Mouse (Mus musculus): ENCODE measurements around the gene Slc16a3. TPM values are rescaled to one million over a fixed set of nuclear protein-coding genes. Genes with fewer than 3 reads are reported as not detected.

Slc16a3 gene
- total RNA-seq (2021): 10.6 and 14.0 TPM in 2 replicates
- long read RNA-seq, experiment 1, full-length matches to known transcripts: 9 of 11 reads
- long read RNA-seq, experiment 1, partial matches to known transcripts: 0 of 11 reads
- long read RNA-seq, experiment 1, other reads (novel, unspliced or antisense): 2 of 11 reads
- long read RNA-seq, experiment 2, full-length matches to known transcripts: 27 of 31 reads
- long read RNA-seq, experiment 2, partial matches to known transcripts: 1 of 31 reads
- long read RNA-seq, experiment 2, other reads (novel, unspliced or antisense): 3 of 31 reads

DNA sequence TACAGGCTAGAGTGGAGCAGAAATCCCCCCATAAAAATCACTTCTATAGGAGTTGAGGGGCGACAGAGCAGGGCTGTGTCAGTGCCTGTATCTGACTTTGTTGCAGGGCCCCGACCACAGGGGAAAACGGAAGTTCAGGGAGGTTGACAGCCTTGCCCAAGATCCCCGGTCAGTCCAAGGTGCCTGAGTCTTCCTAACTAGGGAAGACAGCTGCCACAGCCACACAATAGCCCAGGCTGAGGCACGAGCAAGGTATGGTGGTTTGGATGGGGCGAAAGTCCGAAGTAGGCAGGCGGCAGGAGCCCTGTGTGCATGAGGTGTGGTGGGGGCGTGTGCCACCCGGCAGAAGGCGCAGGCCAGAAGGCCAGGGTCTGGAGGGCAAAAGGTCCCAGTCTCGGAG is at the start of gene Slc16a3:
Gene Slc16a3, plus strand, starts transcription at position 153 of the 400 bp plus-strand sequence.
- no peak for DNase-seq

DNA sequence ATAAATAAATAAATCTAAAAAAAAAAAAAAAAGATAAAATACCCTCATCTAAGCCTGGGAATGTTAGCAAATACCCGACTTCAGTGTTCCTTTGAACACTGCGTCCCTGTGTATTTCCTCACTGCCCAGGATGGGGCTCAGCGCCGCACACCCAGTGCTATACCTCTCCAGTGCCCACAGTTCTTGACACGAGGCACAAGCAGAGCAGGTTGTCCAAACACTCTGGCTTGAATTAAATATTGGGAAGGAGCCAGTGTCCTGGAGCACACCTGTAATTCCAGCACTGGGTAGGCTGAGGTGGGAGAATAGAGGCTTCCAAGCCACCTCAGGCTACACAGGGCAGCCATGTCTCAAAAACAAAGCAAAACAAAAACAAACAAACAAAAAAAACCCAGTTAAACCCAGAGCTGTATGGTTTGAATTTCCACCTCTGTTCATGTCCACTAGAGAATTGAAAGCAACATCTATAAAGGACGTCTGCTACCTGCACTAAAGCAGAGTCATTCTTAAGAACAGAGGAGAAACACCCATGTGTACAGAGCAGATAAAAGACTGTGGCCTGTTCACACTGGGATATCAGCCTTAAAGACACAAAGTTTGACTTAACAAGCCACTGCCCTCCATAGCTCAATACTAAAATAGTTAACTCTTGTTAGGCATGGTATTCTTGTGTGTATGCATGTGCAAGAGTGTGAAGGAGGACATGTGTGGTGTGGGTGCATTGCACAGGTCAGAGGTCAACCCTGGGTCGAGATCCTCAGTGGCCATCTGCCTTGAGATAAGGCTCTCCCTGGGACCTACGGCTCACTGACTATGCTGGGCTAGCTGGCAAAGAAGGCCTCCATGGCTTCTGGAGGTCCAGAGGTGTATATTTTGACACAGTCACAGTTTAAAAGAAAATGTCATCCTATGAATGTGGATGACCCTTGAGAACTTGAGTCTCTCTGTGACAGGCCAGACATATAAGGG is 47.7 kb upstream of the Slc16a3 start:
- no peak for DNase-seq

DNA sequence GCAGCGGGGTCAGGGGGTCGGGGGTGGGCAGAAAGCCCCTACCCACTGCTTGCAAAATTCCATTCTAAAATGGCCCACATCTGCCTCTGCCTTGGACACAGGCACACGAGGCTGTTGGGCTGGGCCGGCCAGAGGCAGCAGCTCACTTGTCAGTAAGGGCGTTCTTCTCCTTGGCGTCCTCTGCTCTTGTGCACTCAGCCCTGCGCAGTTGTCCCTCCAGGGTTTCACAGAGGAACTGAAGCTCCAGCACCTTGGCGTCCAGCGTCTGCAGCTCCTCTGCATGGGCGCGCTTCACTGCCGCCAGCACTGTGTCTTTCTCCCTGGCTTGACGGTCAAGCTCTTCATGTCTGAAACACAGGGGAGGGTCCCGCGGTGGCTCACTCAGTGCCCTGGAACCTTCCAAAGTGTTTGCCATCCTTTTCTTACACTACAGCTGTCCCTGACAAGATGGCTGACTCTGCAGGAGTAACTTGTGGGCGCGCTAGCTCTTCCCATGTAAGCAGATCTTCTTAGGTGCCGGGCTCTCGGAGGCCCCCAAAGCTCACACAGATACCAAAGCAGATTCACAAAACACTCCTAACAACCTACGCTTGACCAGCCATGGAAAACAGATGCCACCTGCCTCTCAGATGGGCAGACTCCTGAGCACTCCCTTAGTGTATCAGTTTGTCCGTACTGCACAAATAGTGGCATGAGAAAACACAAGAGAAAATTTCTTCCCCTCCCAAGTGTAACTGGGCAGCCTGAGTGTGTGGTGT is 46.4 kb upstream of the Slc16a3 start:
- peak; percentile 27 for DNase-seq

DNA sequence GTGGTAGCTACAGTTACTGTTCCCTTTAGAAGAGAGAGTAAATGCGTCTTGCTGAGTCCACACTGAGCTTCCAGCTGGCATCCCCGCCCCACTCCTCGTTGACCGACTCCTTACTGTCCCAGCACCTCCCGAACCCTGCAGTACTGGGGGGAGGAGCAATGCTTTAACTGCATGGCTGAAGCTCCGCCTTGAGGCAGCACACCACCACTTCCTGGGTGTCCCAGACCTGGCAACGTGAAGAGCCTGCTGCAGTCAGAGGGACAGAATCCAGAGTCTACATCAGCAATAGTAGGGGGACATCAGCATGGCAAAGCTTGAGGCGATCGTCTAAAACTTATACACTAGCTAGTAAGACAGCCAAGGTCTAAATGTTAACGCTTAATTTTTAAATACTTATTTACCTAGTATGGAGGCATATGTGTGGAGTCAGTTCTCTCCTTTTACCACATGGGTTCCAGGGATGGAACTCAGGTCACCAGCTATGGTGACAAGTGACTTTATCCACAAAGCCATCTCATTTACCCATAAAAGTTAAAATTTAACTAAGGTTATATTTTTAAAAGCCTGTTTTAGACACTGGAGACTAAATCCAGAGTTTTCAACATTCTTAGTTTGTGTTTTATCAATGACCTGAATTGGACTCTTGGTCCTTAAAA is 45.7 kb upstream of the Slc16a3 start:
- peak; percentile 54 for DNase-seq

DNA sequence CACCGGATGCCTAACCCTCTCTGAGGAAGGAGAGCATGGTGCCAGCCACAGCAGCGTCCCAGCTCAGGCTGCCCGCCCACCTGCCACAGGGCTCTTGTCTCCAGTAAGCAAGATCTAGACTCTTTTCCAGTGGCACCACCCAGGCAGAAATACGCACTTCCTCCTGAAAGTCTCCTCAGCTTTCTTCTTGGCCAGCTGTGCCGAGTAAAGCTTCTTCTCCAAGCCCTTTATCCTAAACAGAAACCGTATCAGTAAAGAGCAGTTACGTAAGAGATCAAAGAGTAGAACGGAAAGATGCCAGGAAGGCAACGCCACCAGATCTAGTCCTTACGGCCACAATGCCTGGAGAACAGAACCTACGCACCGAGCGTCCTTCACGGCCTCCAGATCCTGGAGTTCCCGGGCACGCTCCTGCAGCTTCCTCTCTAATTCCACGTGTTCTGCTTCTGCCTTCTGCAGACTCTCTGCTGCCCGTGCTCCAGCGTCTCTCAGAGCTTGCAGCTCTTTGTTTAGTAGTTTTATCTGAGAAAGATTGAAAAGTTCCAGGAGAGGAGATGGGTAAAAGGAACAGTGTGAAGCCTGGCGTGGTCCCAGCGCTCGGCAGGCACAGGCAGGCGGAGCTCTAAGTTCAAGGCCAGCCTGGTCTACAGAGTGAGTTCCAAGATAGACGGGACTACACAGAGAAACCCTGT is 45.0 kb upstream of the Slc16a3 start:
- DNase-seq: peak; percentile 77

DNA sequence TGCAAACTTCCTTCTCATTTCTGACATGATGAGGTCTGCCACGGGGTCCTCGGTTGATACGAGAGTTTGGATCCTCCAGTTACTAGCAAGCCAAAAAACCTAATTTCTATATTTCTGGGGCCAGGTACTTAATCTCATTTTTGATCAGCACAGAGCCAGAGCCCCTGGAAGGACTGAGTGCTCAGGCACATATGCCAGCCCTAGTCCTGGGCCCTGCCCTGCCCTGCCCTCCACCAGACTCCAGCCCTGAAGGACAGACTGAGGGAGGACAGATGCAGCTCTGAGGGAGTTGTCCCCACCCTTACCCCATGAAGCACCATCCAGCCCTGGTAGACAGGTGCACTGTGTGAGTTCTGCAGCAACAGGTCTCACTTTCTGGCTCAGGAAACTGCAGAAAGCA is 43.7 kb upstream of the Slc16a3 start:
- no peak for DNase-seq

DNA sequence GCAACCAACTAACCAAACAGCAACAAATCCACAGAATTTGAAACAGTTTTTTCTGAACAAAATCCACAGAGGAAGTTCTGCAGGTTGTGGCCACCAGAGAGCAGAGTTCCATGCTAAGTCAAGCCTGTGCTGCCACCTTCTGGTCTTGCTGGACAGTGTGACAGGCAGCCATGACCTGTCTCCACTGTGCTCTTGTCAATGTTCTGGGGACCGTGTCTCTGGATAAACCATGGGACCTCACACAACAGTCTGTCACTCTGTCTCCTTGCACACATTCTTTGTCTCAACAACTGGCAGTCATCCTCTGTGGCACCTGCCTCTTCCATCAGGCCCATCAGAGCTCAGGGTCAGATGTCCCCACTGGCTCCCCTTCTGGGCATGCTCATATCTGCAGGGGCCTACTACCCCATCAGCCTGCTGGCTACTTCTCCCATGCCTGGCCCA is 42.8 kb upstream of the Slc16a3 start:
- peak; percentile 88 for DNase-seq

DNA sequence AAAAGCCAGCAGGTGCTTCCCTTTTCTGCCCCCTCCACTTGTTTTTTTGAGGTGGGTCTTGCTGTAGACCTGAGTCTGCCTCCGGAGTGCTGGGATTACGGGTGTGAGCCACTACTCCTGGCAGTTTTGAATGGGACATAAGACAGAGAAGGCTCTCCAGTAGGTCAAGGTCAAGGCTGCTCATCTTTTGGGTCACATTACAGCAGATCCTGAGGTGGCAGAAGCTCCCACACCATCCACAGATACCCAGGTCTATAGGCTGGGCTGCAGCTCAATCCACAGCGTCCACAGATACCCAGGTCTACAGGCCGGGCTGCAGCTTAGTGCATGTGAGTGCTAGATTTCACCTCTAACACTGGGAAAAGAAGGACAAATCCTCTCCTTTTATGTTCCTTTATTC is 34.5 kb upstream of the Slc16a3 start:
- peak; percentile 27 for DNase-seq

DNA sequence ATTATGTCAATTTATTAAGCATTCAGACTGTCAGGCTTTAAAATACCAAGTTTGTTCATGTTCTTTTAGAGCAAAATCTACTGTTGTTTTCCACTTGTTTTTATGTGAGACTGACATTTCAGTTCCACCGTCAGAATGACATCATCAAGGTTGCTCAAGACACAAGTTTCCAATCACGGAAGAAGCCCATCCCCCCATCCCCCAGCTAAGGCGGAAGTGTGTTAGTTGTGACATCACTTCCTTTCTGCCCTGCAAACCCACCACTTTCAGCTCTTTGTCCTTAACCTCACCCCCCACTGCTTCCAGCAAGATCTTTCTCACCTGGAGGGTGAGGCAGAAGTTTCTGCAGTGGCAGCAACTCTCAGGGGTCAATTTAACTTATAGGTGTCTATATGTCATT is 31.8 kb upstream of the Slc16a3 start:
- peak; percentile 44 for DNase-seq

DNA sequence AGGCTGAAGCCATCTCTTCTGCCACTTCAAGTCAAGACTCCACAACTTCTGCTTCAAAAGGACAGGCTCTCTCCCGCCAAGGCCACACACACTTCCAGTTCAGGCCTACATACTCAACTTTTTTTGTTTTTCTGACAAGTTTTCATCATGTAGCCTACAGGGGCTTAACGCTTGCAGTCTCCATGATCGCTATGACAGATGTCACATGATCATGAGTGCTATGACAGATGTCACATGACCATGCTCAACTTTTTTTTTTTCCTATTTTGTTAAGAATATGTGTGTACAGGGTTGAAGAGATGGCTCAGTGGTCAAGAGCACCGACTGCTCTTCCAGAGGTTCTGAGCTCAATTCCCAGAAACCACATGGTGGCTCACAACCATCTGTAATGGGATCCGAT is 30.5 kb upstream of the Slc16a3 start:
- DNase-seq: no peak

DNA sequence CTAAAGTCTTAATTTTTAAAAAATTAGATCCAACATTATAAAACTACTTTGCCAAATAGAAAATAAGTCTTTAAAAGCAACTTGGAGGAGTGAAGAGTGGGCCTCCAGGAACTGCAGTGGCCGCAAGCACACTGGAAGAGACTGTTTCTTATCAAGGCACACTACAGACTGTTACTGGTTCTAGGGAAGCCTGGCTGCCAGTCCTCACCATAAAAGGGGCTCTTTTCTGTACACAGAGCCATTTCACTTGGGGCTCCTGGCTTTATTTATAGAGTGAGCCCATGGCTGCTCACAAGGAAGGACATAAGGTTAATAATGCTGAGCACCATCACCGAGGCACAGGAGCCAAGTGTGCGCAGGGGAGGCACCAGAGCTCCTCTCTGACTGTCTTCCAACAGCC is 25.8 kb upstream of the Slc16a3 start:
- no peak for DNase-seq

DNA sequence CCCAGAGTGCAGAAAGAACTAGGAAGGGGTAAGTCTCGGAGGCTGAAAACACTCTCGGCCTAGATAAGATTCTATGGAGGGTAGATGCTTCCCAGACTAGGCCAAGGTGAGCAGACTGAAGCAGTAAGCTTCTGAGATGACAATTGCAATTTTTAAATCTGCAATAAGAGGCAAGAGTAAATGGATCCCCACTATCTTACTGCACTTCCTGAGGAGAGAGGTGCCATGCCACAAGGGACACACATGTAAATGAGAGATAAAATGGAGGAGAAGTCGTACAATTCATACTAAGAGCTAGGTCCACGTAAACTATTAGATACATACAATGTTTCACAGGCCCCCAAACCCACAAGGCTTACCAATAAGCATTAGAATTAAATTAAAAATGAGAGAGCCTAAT is 19.8 kb upstream of the Slc16a3 start:
- DNase-seq: no peak

DNA sequence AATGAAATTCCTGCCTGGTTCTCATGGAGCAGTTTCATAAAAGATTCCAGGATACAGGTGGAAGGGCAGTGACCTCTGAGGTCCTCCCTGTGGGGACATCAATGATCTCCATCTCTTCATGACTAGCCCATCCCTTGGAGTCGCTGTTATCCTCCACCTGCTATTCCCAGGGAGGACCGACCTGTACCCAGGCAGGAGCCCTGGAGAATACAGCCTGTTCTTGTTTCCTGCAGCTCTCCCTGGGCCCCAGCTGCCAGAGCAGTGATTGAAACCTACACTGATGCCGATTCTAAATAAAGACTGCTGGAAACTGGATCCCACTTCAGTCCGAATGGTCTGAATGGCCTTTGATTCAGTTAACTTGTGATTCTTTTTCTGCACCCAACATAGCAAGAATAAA is 16.8 kb upstream of the Slc16a3 start:
- no peak for DNase-seq

DNA sequence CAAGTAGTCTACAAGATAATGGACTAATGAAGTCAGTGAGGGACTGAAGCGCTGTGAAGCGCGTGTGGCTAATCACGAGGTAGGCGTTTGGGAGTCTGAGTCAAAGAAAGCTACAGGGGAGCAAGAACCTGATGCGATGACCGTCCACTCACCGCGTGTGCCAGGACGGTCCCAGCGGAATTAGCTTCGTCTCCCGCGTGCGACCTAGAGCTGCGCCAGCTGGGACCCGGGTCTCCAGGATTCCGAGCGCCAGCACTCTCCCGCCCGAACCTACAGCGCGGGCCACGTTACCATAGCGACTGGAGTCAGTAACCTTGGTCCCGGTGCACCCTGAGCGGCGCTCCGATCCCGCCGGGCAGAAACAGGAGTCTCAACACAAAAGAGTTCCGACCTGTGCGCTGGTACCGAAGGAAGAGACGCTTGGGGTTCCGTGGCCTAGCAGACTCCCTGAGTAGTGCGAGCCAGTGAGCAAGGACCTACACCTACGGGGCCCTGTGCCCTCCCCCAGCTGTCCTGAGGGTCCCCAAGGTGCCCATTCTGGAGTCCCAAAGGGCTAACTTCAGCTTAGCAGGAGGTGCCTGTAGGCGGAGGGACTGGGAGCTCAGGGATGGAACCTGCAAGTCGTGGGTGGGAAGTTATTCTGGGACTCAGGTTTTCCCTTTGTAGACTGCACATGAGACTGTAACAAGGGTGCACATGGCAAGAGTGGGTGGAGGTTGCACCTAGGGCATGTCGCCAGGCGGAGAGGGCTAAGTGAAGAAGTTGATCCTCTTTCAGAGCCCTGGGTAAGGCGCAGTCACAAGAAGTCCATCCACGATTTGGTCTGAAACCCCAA is 15.5 kb upstream of the Slc16a3 start, which contains the start of gene Ccdc57:
Gene Ccdc57, minus strand, starts transcription at position 309 of the 835 bp plus-strand sequence.
- DNase-seq: peak; percentile 93

DNA sequence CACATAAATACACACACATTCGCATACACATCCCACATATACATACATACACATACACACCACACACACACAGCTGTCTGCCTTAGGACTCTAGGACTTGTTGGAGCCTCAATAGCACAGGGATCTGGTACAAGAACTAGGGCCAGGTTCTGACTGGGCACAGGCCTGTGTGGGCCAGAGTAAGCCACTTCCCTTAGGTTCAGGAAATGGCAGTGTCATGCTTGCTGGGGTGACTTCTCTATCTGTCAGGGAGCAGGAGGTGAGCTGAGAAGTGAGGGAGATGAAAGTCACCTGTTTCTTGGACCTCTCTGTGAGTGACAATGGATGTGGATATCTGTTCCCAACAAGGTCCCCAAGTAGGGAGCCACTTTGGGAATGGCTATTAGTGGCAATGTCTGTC is 10.3 kb upstream of the Slc16a3 start:
- DNase-seq: no peak

DNA sequence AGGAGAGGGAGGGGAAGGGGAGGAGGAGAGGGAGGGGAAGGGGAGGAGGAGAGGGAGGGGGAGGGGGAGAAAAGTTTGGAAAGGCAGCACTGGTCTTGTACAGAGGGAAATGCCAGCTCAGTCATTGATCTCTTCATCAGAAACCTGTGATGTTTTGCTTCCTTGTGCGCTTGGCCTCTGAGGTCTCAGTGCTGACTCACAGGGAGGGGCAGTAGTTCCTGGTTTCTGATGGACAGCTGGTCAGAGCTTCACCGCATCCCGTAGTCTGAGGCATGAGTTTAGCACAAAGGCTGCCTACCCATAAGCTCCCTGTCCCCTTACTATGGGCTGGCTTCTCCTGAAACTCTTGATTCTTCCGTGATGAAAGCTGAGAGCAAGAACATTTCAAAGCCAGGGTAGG is 9.5 kb upstream of the Slc16a3 start:
- no peak for DNase-seq

DNA sequence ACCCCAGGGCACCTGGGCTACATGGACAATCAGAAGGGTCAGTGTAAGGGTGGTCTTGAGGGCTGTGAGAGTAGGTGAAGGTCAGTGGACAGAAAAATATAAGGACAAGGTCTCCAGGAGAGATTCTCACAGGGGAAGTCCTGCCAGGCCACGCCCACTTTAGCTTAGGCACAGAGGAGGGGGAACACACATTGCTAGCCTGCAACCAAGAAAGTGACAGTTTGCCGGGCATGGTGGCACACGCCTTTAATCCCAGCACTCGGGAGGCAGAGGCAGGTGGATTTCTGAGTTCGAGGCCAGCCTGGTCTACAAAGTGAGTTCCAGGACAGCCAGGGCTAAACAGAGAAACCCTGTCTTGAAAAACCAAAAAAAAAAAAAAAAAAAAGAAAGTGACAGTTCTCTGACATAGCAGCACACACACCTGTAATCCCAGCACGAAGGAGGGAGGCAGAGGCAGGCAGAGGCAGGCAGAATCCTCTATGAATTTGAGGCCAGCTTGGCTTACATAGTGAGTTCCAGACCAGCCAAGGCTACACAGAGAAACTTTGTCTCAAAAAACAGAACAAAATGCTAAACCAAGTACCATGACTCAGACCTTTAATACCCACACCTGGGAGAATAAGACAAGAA is 8.5 kb upstream of the Slc16a3 start:
- no peak for DNase-seq

DNA sequence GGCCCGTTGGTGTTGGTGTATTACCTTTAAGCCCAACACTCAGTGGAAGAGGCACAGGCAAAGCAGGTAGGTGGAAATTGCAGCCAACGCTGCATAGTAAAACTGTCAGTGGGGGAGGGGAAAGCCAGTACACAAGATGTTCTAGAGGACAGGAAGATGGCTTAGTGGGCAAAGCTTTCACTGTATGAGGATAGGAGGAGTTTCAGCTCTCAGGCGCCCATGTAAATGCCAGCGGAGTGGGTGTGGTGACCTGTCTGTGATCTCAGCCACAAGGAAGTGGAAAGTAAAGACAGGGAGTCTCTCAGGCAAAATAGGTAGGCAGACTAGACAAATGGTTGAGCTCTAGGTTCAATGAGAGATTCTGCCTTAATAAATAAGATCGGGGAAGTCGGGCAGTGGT is 7.3 kb upstream of the Slc16a3 start:
- DNase-seq: no peak

DNA sequence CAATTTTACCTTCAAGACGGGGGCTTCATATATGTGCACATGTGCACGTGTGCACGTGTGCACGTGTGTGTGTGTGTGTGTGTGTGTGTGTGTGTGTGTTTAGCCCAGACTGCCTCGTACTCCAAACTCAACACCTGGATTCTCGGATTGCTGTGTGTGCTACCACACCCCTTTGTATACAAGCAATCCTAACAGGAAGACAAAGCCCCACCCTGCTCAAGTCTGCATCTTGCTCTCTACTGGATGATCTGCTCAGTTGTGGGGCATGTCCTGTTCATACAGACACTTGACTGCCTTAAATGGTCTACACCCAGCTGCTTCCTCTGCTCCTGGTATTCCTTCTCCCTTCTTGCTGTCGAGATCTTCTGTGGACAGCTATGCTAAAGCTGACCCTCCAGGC is 3.0 kb upstream of the Slc16a3 start:
- DNase-seq: no peak

DNA sequence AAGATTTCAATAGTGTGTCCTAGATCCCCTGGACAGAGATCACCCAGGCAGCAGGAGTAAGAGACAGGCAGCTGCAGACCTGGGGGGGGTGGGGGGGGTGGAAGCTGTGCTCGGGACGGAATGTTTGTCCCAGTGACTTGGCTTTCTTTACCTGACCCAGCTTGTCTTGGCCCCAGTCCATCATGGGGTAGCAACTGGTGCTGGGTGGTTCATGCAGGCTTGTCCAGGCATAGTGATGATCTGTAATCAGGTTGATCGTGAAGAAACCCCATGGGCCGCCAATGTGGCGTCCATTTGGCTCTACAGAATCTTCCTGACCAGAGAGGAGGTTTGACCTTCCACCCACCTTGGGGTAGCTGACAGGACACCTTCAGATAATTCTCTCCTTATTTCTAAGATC is 2.4 kb upstream of the Slc16a3 start:
- no peak for DNase-seq

All from adrenal gland, postnatal 14 days (tissue).